Mouse (Mus musculus) testis, adult 2 months (tissue): Measurements from ENCODE around the gene Hrc. TPM values are rescaled to one million over a fixed set of nuclear protein-coding genes. Genes with fewer than 3 reads are reported as not detected.

Experiments
- H3K27ac ChIP-seq: fragments of 200-500 bp; 2 replicates; pipeline ENCODE4 v1.5.1; 2012; ENCODE audit warnings: low read depth, low read length; ENCODE audit not compliant: control insufficient read depth, insufficient read depth
- H3K27me3 ChIP-seq: fragments of 200-500 bp; 2 replicates; pipeline ENCODE4 v1.6.1; 2012; ENCODE audit warnings: mild to moderate bottlenecking, low read length, moderate library complexity; ENCODE audit not compliant: control insufficient read depth, insufficient read depth
- H3K36me3 ChIP-seq: fragments of 200-500 bp; 2 replicates; pipeline ENCODE4 v1.6.1; 2012; ENCODE audit warnings: mild to moderate bottlenecking, low read length; ENCODE audit not compliant: control insufficient read depth, insufficient read depth
- H3K4me1 ChIP-seq: fragments of 200-500 bp; 2 replicates; pipeline ENCODE4 v1.6.1; 2012; ENCODE audit warnings: low read length; ENCODE audit not compliant: control insufficient read depth, insufficient read depth
- H3K4me3 ChIP-seq: fragments of 200-500 bp; 2 replicates; pipeline ENCODE4 v1.5.1; 2012; ENCODE audit warnings: low read depth, mild to moderate bottlenecking, low read length, moderate library complexity, mixed read lengths; ENCODE audit not compliant: control insufficient read depth
- CTCF ChIP-seq: fragments of 200-500 bp; IDR thresholded peaks from 2 replicates; pipeline ENCODE4 v1.5.1; 2012; ENCODE audit warnings: low read depth, mild to moderate bottlenecking, inconsistent platforms, low read length, moderate library complexity; ENCODE audit not compliant: control insufficient read depth, insufficient read depth, insufficient replicate concordance
- POLR2A ChIP-seq: fragments of 200-500 bp; IDR thresholded peaks from 2 replicates; pipeline ENCODE4 v1.6.1; 2012; ENCODE audit warnings: low read depth, mild to moderate bottlenecking, inconsistent platforms, low read length, moderate library complexity; ENCODE audit not compliant: control insufficient read depth
- polyA plus RNA-seq: library from polyadenylated mRNA; depleted of rRNA; stranded (reverse); fragments of >200 nt; gene quantifications from 2 replicates; pipeline ENCODE4 v1.2.3, GENCODE M21; 2012

Hrc gene
- polyA plus RNA-seq, 1 experiment, result 0.22 TPM

DNA sequence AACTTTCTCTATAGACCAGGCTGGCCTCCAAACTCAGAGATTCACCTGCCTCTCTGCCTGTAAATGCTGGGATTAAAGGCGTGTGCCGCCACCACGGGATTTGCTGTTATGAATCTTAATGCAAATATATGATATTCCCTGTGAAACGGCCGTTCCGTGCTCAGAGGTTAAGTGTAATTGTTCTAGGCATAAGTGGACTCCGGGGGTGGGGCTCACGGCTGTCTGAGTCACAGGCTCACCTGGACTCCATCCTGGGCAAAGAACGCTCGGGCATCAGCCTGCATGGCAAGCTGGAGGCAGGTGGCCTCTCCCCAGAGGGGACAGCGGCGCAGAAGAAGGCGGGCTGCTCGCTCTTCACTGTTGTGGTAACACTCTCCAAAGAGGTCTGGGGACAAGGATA, 18.6 kb upstream of the Hrc start:
- peaks cover 3% of the 10 kb centered on the region; the same call in 1 of the 2 replicates for H3K4me1 ChIP-seq
- no peak overlapping the region for H3K4me3 ChIP-seq
- no peak overlapping the region for H3K27ac ChIP-seq
- H3K36me3 ChIP-seq, result no peaks in the 10 kb centered on the region
- no peak for TF ChIP-seq POLR2A
- TF ChIP-seq CTCF, result no peak
- no peaks in the 10 kb centered on the region for H3K27me3 ChIP-seq

DNA sequence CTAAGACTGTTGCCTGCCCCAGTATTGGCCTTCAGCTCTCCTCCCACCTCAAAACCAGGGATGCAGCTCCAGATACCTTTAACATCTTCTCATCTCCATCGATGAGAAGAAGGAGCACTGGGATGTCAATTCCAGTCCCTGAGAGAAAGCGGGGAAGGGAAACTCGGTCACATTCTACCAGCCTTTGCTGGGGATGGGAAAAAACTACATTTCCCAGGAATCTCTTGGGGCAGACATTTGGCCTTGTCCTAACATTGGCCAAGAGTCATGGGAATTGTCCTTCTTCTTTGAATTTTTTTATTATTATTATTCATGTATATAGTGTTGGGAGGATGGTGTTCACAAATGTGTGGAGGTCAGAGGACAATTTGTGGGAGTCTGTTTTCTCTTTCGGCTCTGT, 12.8 kb upstream of the Hrc start:
- H3K4me3 ChIP-seq, result no peak overlapping the region
- peaks cover 6% of the 10 kb centered on the region for H3K4me1 ChIP-seq
- no peaks in the 10 kb centered on the region for H3K36me3 ChIP-seq
- no peak overlapping the region for H3K27ac ChIP-seq
- no peak for TF ChIP-seq CTCF
- TF ChIP-seq POLR2A, result no peak
- no peaks in the 10 kb centered on the region for H3K27me3 ChIP-seq

DNA sequence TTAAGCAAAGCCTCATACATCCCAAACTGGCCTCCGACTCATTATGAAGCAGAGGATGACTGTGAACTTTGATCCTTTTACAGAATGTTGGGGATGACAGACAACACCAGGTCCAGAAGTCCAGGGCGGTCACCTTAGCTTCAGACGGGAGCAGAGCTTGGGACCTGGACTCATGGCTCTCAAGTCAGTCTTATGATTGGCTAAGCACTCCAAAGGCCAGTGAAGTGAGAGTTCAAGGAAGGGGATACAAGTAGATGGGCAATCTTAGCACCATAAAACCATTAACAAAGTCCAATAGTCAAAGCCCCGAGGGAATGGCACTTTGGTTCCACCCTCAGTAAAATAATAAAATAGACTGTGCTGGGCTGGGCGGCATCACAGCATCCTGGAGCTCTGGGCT, 12.0 kb upstream of the Hrc start:
- H3K27me3 ChIP-seq, result no peaks in the 10 kb centered on the region

DNA sequence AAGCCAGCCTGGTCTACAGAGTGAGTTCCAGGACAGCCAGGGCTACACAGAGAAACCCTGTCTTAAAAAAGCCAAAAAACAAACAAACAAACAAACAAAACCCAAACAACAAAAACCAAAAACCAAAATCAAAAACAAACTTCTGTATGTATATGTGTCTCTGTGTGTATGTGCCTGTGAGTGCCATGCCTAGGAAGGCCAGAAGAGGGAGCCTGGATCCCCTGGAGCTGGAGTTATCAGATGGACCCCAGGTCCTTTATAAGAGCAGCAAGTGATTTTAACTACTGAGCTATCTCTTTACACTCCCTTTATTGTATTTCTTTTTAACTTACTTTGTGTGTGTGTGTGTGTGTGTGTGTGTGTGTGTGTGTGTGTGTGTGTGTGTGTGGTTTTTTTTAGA, 9.3 kb upstream of the Hrc start:
- Histone ChIP-seq H3K4me1 (peaks cover 6% of the 10 kb centered on the region), H3K36me3 (no peaks in the 10 kb centered on the region), H3K27ac (no peak overlapping the region), H3K4me3 (no peak overlapping the region), H3K27me3 (no peaks in the 10 kb centered on the region)
- TF ChIP-seq CTCF, result peak; percentile 13; the same call in 1 of the 2 replicates
- TF ChIP-seq POLR2A, result no peak

More for the DNA sequence above, 12.0 kb upstream of the Hrc start:
- Histone ChIP-seq H3K4me1 (peaks cover 6% of the 10 kb centered on the region), H3K27ac (no peak overlapping the region), H3K4me3 (no peak overlapping the region), H3K36me3 (no peaks in the 10 kb centered on the region)
- TF ChIP-seq POLR2A (no peak), CTCF (no peak)

DNA sequence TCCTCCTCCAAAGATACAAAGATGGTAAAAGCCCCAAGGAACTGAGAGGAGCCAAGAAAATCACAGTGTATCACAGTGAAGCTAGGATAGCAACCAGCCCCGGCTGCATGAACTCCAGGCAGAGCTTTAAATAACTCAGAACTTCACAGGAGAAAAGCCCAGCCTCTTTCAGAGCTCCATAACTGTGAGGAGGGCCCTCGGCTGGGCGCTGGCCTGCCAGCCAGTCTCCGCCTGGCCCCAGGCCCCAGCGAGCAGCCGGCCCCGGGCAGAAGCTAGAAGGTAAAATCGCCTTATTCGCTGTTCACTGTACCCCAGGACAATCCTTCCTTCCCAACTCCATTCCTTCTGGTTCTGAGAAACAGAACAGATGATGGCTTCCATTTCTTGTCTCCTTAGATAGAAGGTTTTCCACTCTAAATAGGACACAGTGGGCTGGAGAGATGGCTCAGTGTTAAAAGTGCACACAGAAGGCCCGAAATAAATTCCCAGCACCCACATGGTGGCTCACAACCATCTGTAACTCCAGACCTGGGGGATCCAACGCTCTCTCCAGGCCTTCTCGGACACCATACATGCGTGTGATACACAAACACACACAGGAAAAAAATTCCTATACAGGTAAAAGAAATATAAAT, 6.1 kb upstream of the Hrc start:
- Histone ChIP-seq H3K4me1 (peaks cover 19% of the 10 kb centered on the region), H3K4me3 (no peak overlapping the region), H3K36me3 (no peaks in the 10 kb centered on the region), H3K27me3 (no peaks in the 10 kb centered on the region; the same call in 1 of the 2 replicates), H3K27ac (no peak overlapping the region)
- no peak for TF ChIP-seq POLR2A
- TF ChIP-seq CTCF, result no peak

DNA sequence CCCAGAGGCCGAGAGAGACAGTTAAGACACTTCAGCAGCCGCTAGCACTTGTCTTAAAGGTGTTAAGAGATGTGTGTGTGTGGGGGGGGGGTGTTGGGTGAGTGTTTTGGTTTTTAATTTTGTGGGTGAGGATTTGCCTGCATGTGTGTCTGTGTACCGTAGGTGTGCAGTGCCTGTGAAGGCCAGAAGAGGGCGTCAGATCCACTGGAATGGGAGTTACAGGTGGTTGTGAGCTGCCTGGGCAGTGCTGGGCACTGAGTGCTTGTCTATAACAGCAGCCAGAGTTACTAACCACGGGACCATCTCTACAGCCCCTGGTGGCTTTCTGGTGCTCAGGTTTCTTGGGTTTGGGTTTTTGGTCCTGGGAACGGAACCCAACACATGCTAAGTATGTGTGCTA, 3.6 kb upstream of the Hrc start:
- Histone ChIP-seq H3K4me1 (peaks cover 19% of the 10 kb centered on the region), H3K27ac (no peak overlapping the region), H3K4me3 (no peak overlapping the region), H3K27me3 (no peaks in the 10 kb centered on the region; the same call in 1 of the 2 replicates), H3K36me3 (no peaks in the 10 kb centered on the region)
- TF ChIP-seq CTCF, result peak; percentile 72; the same call in 1 of the 2 replicates
- no peak for TF ChIP-seq POLR2A

DNA sequence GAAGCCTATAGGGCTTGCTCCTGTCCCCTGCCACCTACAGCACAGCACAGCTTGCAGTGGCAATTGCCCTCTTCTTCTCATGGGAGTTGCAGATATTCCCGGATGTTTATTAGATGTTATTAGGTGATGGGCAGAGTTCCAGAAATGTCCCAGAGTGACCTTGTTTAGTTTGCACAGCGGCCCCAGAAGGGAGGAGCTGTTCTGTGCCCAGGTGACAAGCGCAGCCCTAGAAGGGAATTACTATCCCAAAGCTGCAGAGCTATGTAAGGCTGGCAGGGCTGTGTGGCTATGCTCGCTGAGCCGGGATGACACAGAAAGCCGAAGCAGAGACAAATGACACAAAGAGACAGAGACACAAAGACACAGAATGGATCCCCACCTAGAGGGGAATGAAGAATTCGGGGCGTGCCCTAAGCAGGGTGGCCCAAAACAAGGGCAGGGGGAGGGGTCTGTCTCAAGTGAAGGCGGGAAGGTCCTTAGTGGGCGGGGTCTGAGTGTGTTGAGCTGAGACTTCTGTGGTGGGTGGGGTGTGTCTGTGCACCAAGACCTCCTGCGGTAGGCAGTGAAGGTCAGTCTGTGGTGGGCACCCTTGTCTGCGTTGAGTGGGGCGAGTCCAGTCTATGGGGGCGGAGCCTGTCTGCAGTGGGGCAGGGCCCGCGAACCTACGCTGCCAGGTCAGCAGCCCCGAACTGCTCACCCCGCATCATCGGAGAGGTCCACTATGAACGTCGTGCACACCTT, 2.2 kb upstream of the Hrc start:
- peak overlapping the region; percentile 72 for H3K4me3 ChIP-seq
- TF ChIP-seq POLR2A (no peak), CTCF (no peak)
- no peaks in the 10 kb centered on the region; the same call in 1 of the 2 replicates for H3K27me3 ChIP-seq
- no peaks in the 10 kb centered on the region for H3K36me3 ChIP-seq
- H3K4me1 ChIP-seq, result peaks cover 13% of the 10 kb centered on the region
- H3K27ac ChIP-seq, result no peak overlapping the region
